Mouse (Mus musculus): ENCODE results near the gene Rheb.
"Not testable (repeated sequence)": the region's sequence is repeated elsewhere in the genome, so short reads cannot be mapped to it uniquely, and the experiment has no call there.

The Rheb gene

DNA sequence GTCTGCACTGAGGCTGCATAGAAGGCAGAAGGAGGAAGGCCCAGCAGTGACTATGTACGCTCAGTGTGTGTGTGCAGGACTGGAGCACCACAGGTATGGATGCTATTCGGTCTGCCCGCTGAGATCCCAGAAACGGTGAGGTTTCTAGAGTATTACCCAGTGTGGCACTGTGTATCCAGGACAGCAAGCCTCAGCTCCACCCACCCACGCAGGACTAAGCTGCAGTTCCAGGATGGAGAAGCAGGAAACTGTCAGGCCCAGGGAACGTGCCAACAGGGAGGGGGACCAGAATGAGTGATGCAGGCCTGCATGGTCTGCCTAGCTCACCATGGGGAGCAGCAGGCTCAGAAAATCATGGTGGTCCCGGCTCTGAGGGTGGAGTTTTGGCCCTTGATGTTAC lies 49.5 kb downstream of the Rheb start:
- no peak for DNase-seq (ENCODE audit: low spot score)

GRCm38 (mm10) chr5:24782957-24783356 lies 59.5 kb downstream of the Rheb start:
- DNase-seq (ENCODE audit: low spot score): no peak

- no peak for DNase-seq (ENCODE audit: low spot score)
Observed at GRCm38 (mm10) chr5:24781048-24781447, 61.4 kb downstream of the Rheb start.

DNA sequence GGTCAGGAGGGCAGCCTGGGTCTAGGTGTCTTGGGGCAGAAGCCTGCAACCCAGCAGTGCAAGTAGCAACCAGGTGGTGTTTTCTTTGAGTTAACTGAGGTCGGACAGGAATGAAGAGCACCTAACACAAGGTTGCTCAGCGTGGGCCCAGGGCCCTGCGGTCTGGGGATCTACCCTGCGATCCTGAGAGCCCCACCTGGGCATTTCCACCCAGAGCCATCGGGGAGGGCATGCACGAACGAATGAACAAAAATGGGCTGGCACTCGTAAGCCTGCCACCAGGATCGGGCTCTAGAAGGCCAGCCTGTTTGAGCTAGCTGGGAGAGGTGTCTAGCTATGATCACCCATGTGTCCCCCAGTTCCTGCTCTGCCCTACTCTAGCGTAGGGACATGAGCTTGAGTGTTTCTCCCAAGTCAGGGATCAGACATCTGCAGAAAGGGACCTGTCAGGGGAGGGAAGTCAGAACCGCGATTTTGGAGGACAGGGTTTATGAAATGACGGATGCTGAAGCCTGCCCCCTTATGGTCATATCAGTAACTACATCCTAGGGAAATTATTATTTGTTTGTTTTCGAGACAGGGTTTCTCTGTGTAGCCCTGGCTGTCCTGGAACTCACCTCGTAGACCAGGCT lies 62.4 kb downstream of the Rheb start:
- no peak for DNase-seq (ENCODE audit: low spot score)

DNA sequence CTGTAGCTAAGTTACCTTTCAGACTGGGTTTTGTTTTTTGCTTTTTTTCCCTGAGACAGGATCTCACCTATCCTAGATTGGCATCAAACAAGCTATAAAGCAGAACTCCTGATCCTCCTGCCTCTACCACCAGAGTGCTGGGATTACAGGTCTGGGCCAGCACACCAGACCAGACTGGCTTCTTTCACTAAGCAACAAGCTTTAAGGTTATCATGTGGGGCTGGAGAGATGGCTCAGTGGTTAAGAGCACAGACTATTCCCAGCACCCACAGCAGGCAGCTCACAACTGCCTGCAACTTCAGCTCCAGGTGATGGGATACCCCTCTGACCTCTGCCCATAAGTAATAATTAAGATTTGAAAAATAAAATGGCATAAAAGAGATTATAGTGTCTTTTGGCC lies 63.1 kb downstream of the Rheb start:
- DNase-seq (ENCODE audit: low spot score): no peak

GRCm38 (mm10) chr5:24778843-24779140 lies 63.6 kb downstream of the Rheb start:
- DNase-seq (ENCODE audit: low spot score): no peak

GRCm38 (mm10) chr5:24778082-24778842 lies 64.2 kb downstream of the Rheb start:
- DNase-seq (ENCODE audit: low spot score): no peak

DNA sequence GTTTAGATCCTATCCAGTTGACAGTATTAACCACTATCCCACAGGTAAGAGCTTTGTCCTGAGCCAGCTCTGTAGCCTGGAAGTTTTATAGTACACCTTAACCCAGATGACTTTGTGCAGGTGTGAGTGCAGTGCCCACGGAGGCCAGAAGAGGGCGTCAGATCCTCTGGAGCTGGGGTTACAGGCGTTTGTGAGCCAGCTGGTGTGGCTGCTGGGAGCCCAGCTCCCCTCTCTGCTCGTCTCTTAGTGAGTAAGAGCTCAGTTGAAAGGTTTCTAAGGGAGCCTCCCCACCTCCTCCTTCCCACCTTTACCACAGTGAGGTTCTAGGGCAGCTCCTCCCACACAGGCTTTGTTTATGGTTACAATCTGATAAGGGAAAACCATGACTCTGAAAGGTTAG lies 65.7 kb downstream of the Rheb start:
- DNase-seq (ENCODE audit: low spot score): no peak

DNA sequence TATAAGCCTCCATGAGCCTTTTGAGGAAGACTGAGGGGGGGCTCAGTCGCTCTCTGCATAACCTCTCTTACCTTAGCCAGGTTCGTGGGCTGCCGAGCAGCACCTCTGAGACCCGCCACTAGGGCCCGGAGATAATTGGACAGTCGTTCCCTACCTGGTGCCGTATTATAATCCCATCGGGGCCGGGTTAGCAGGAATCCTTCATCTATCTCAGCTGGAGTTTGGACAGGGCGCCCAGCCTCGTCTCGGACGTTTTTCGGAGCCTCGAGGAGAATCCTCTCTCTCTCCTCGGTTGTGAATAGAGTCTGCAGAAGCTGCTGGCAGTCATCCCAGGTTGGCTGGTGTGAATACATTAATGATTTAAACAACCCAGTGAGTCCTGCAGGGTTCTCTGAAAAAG lies 67.9 kb downstream of the Rheb start:
- DNase-seq (ENCODE audit: low spot score): not testable (repeated sequence)

DNA sequence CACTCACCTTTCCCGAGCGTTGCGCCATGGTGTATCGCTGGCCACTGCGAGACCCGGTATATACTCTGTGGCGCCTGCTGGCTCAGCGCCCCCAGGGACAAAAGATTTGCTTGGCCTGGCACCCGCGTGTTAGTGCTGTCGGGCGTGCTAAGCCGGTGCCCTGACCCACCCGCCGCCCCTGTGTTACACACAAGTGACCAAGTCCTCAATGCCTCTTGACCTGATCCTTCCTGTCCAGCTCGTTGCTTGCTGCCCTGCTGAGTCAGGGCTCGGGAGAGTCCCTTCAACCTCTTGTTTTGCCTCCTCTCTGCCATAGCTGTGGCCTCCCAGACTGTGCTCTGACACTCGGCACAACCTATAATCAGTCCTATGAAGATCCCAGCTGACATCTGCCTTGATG lies 84.6 kb downstream of the Rheb start, which contains the start of gene Crygn:
Crygn (minus strand) TSS at position 193 of the 400 bp plus-strand sequence.
- DNase-seq (ENCODE audit: low spot score): no peak

GRCm38 (mm10) chr5:24756931-24757330 lies 85.5 kb downstream of the Rheb start:
- no peak for DNase-seq (ENCODE audit: low spot score)
